Mouse (Mus musculus) myocyte (in vitro differentiated cells): ENCODE measurements around the gene Ranbp17.

Source experiments
- CEBPB ChIP-seq: IDR thresholded peaks from 2 replicates; pipeline ENCODE4 v1.6.1; 2011; ENCODE audit warnings: mild to moderate bottlenecking, moderate library complexity; ENCODE audit not compliant: poor library complexity, insufficient read depth, severe bottlenecking
- E2F4 ChIP-seq: IDR thresholded peaks from one replicate; pipeline ENCODE4 v1.6.1; 2011; ENCODE audit warnings: mild to moderate bottlenecking, control low read depth, moderate library complexity; ENCODE audit not compliant: insufficient read depth
- MAX ChIP-seq: IDR thresholded peaks from one replicate; pipeline ENCODE4 v1.6.1; 2011; ENCODE audit warnings: low read depth, mild to moderate bottlenecking, control low read depth
- MYOG ChIP-seq, 3 experiments: IDR thresholded peaks; one replicate each; pipeline ENCODE4 v1.6.1; 2011; ENCODE audit warnings: control low read depth in 2 of 3, low read depth in 2 of 3, mild to moderate bottlenecking in 2 of 3; ENCODE audit not compliant: insufficient read length in 2 of 3, control insufficient read depth in 1 of 3, insufficient read depth in 1 of 3
- POLR2A ChIP-seq: IDR thresholded peaks from one replicate; pipeline ENCODE4 v1.6.1; 2011; ENCODE audit warnings: low read depth, mild to moderate bottlenecking, control low read depth, moderate library complexity; ENCODE audit not compliant: insufficient read length
- REST ChIP-seq: IDR thresholded peaks from one replicate; pipeline ENCODE4 v1.6.1; 2011; ENCODE audit warnings: mild to moderate bottlenecking, control low read depth, moderate library complexity; ENCODE audit not compliant: insufficient read depth, insufficient read length
- TCF12 ChIP-seq: IDR thresholded peaks from one replicate; pipeline ENCODE4 v1.6.1; 2011; ENCODE audit warnings: mild to moderate bottlenecking, control low read depth; ENCODE audit not compliant: poor library complexity, insufficient read depth, severe bottlenecking
- TCF3 ChIP-seq: IDR thresholded peaks from one replicate; pipeline ENCODE4 v1.6.1; 2011; ENCODE audit warnings: low read depth, control low read depth; ENCODE audit not compliant: insufficient read length
- USF1 ChIP-seq: IDR thresholded peaks from one replicate; pipeline ENCODE4 v1.6.1; 2011; ENCODE audit warnings: low read depth, mild to moderate bottlenecking, control low read depth, moderate library complexity

DNA sequence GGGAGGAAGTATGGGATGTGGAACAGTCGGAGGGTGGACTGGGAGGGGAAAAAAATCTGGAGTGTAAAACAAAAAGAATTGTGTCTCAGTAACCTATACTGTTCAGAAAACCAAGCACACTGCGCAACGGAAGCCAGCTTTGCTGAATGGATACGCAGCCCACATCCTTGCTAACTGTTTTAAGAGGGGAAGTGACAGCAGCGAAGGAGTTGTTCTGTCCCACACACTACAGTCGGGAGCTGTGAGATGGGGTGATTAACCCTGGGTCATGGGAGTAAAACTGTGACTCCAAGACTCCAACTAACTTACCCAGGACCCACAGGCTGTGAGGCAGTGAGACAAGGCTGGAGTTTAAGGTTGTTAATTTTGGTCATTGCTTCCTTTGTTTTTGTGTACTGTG, 219.5 kb downstream of the Ranbp17 start:
- TF ChIP-seq POLR2A, result no peak
- TF ChIP-seq REST, result no peak
- no peak for TF ChIP-seq USF1
- TF ChIP-seq TCF3, result no peak
- TF ChIP-seq MAX, result no peak
- TF ChIP-seq MYOG (IDR thresholded peaks at IDR 0.05; ENCODE audit: control insufficient read depth in 1 of 3, insufficient read depth in 1 of 3, insufficient read length in 2 of 3, low read depth in 2 of 3), result no peak
- no peak for TF ChIP-seq TCF12
- TF ChIP-seq E2F4, result no peak
- TF ChIP-seq CEBPB, result no peak
